Mouse (Mus musculus): ENCODE measurements around the gene 1700019N19Rik. TPM values are rescaled to one million over a fixed set of nuclear protein-coding genes. Genes with fewer than 3 reads are reported as not detected.
A peak's percentile ranks its signal among the peaks of the same experiment; 100 is the strongest.

1700019N19Rik gene
- polyA plus RNA-seq, 1 experiment from 2014 or later, result 0.23 TPM

- no peak overlapping the region for H3K4me3 ChIP-seq
- no peak overlapping the region for H3K4me2 ChIP-seq (replicated peaks)
- H3K27ac ChIP-seq, result no peak overlapping the region
- no peak overlapping the region for H3K9ac ChIP-seq
- no peaks in the 10 kb centered on the region for H3K9me3 ChIP-seq
- 81% methylated on average over 12 of the region's 12 CpGs for WGBS
- H3K36me3 ChIP-seq, result no peaks in the 10 kb centered on the region
- 0 out of 2 replicates have a peak, but pooled peaks cover 3% of the 10 kb centered on the region for H3K4me1 ChIP-seq
- H3K27me3 ChIP-seq, result no peaks in the 10 kb centered on the region
- no peak for ATAC-seq (ENCODE audit: insufficient number of reproducible peaks, insufficient read depth, low FRiP score, low TSS enrichment)
Measured at GRCm38 (mm10) chr19:58795114-58795669, 931 bp upstream of the 1700019N19Rik start.

DNA sequence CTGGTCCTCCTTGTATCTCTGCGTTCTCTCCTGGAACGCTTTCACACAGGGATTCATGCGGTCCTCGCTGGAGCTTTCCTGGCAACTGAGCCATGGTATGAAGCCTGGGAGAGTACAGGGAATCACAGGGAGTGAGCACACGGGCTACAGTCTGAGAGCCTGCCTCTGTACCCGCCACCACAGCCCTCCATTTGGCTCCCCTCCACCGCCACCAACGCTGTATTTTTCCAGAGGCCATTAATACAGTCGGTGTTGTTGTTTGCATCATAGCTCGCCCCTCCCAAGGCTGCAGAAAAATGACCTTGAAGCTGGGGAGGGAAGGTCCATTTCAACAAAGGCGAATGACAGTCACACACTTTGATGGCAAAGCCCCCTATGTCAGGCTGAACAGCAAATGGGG lies 5.1 kb downstream of the 1700019N19Rik start:
- Histone ChIP-seq H3K27ac (no peak overlapping the region), H3K9me3 (no peaks in the 10 kb centered on the region)
- ATAC-seq (ENCODE audit: insufficient number of reproducible peaks, insufficient read depth, low FRiP score, low TSS enrichment), result no peak

GRCm38 (mm10) chr19:58783938-58784337 lies 10.3 kb downstream of the 1700019N19Rik start:
- H3K36me3 ChIP-seq, result no peaks in the 10 kb centered on the region
- H3K9me3 ChIP-seq, result no peaks in the 10 kb centered on the region

More for the DNA sequence above, 5.1 kb downstream of the 1700019N19Rik start:
- WGBS, result 80% methylated on average over 11 of the region's 11 CpGs
- Histone ChIP-seq H3K36me3 (no peaks in the 10 kb centered on the region), H3K9ac (no peak overlapping the region), H3K4me2 (replicated peaks) (no peak overlapping the region), H3K4me1 (0 out of 2 replicates have a peak, but pooled peaks cover 1% of the 10 kb centered on the region), H3K4me3 (no peak overlapping the region), H3K27me3 (no peaks in the 10 kb centered on the region)

DNA sequence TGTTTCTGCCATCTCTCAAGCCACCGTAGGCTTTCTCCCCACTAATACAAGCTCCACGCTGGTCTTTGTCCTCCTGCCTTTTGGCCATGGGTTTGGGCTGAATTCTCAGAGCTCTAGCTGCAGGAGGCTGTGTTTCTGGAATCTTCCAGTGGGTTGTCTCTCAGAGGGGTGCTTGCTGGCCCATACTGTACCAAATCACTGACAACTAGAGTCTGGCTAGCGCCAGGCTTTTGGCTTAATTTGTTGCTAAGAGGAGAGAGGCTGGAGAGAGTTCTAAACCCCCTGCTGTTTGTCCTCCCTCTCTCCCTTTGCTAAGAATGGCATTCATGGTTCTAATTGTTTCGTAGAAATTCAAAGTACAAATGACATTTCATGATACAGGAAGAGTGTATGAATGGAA lies 12.7 kb downstream of the 1700019N19Rik start:
- Histone ChIP-seq H3K27ac (no peak overlapping the region), H3K9ac (no peak overlapping the region), H3K9me3 (no peaks in the 10 kb centered on the region), H3K4me2 (replicated peaks) (no peak overlapping the region), H3K36me3 (no peaks in the 10 kb centered on the region), H3K4me1 (0 out of 2 replicates have a peak, but pooled peaks cover 4% of the 10 kb centered on the region), H3K4me3 (no peak overlapping the region), H3K27me3 (no peaks in the 10 kb centered on the region)
- no peak for ATAC-seq (ENCODE audit: insufficient number of reproducible peaks, insufficient read depth, low FRiP score, low TSS enrichment)
- 55% methylated on average over 4 of the region's 4 CpGs for WGBS

More at GRCm38 (mm10) chr19:58783938-58784337, 10.3 kb downstream of the 1700019N19Rik start:
- Histone ChIP-seq H3K4me1 (0 out of 2 replicates have a peak, but pooled peaks cover 4% of the 10 kb centered on the region), H3K27ac (no peak overlapping the region), H3K4me3 (no peak overlapping the region), H3K27me3 (no peaks in the 10 kb centered on the region), H3K4me2 (replicated peaks) (no peak overlapping the region), H3K9ac (no peak overlapping the region)
- 51% methylated on average over 7 of the region's 7 CpGs for WGBS
- ATAC-seq (ENCODE audit: insufficient number of reproducible peaks, insufficient read depth, low FRiP score, low TSS enrichment), result no peak

GRCm38 (mm10) chr19:58776461-58776860 lies 17.8 kb downstream of the 1700019N19Rik start:
- Histone ChIP-seq H3K4me1 (no peaks in the 10 kb centered on the region), H3K27me3 (no peaks in the 10 kb centered on the region), H3K27ac (no peak overlapping the region), H3K36me3 (no peaks in the 10 kb centered on the region), H3K9ac (no peak overlapping the region), H3K4me3 (no peak overlapping the region), H3K9me3 (no peaks in the 10 kb centered on the region), H3K4me2 (replicated peaks) (no peak overlapping the region)
- WGBS, result 75% methylated on average over 5 of the region's 5 CpGs
- no peak for ATAC-seq (ENCODE audit: insufficient number of reproducible peaks, insufficient read depth, low FRiP score, low TSS enrichment)

DNA sequence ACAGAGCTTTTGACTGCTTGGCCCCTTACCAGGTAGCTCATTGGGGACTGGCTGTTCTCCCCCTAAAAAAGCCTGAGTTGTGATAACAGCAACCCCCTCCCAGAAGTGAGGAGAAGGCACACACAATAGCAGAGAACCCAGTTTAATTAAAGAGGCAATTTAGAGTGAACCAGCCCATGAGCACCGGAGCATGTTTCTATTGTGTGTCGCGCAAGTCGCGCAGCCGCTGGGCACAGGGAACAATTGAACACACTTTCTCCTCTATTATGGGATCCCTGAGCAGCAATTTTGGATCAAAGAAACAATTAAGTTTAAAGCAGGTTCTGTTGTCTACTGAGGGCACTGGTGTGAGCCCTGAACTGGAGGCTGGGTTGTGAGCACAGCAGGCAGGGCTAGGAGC lies 26.9 kb downstream of the 1700019N19Rik start:
- 0 out of 2 replicates have a peak, but pooled peaks cover 5% of the 10 kb centered on the region for H3K27me3 ChIP-seq
- H3K27ac ChIP-seq, result no peak overlapping the region

GRCm38 (mm10) chr19:58762848-58763541 lies 31.3 kb downstream of the 1700019N19Rik start:
- Histone ChIP-seq H3K27ac (no peak overlapping the region), H3K27me3 (0 out of 2 replicates have a peak, but pooled peaks cover 5% of the 10 kb centered on the region), H3K36me3 (no peaks in the 10 kb centered on the region), H3K4me2 (replicated peaks) (no peak overlapping the region), H3K9ac (no peak overlapping the region), H3K4me3 (no peak overlapping the region), H3K4me1 (peaks cover 8% of the 10 kb centered on the region; the same call in 1 of the 2 replicates), H3K9me3 (no peaks in the 10 kb centered on the region)
- WGBS, result 13% methylated on average over 12 of the region's 12 CpGs
- peak; percentile 15; the same call in 1 of the 2 replicates for ATAC-seq (ENCODE audit: insufficient number of reproducible peaks, insufficient read depth, low FRiP score, low TSS enrichment)

More for the DNA sequence above, 26.9 kb downstream of the 1700019N19Rik start:
- H3K4me3 ChIP-seq, result no peak overlapping the region
- 70% methylated on average over 6 of the region's 6 CpGs for WGBS
- no peaks in the 10 kb centered on the region for H3K9me3 ChIP-seq
- H3K36me3 ChIP-seq, result no peaks in the 10 kb centered on the region
- H3K9ac ChIP-seq, result no peak overlapping the region
- H3K4me1 ChIP-seq, result peaks cover 8% of the 10 kb centered on the region; the same call in 1 of the 2 replicates
- no peak for ATAC-seq (ENCODE audit: insufficient number of reproducible peaks, insufficient read depth, low FRiP score, low TSS enrichment)
- H3K4me2 ChIP-seq (replicated peaks), result no peak overlapping the region

DNA sequence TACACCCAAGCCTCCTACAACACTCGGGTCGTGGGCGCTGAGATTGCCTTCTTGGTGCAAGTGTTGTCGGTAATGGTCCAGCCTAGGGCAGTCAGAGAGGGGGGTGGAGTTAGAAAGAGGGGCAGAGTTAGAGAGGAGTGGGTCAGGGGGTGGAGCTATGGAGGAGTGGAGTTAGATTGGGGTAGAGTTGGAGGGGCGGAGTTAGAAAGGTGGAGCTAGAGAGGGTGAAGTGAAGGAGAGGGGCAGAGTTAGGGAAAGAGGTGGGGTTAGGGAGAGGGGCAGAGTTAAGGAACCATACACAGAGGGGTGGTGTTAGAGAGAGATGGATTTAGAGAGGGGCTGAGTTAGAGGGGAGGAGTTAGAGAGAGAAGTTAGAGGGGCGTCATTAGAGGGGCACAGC lies 31.9 kb downstream of the 1700019N19Rik start:
- Histone ChIP-seq H3K36me3 (no peaks in the 10 kb centered on the region), H3K4me2 (replicated peaks) (no peak overlapping the region), H3K27ac (no peak overlapping the region), H3K4me1 (peaks cover 8% of the 10 kb centered on the region; the same call in 1 of the 2 replicates), H3K9me3 (no peaks in the 10 kb centered on the region), H3K4me3 (no peak overlapping the region), H3K9ac (no peak overlapping the region), H3K27me3 (0 out of 2 replicates have a peak, but pooled peaks cover 5% of the 10 kb centered on the region)
- no peak for ATAC-seq (ENCODE audit: insufficient number of reproducible peaks, insufficient read depth, low FRiP score, low TSS enrichment)
- WGBS, result 17% methylated on average over 6 of the region's 6 CpGs

- no peaks in the 10 kb centered on the region for H3K9me3 ChIP-seq
- 66% methylated on average over 9 of the region's 9 CpGs for WGBS
- 0 out of 2 replicates have a peak, but pooled peaks cover 5% of the 10 kb centered on the region for H3K27me3 ChIP-seq
- ATAC-seq (ENCODE audit: insufficient number of reproducible peaks, insufficient read depth, low FRiP score, low TSS enrichment), result no peak
- 0 out of 2 replicates have a peak, but pooled peaks cover 8% of the 10 kb centered on the region for H3K4me1 ChIP-seq
- no peak within 1 kb of the TSS for H3K27ac ChIP-seq
- no peak within 1 kb of the TSS for H3K4me2 ChIP-seq (replicated peaks)
- no peak within 1 kb of the TSS for H3K9ac ChIP-seq
- H3K4me3 ChIP-seq, result no peak within 1 kb of the TSS
- no peaks in the 10 kb centered on the region for H3K36me3 ChIP-seq
Measured at GRCm38 (mm10) chr19:58759423-58759822, 34.8 kb downstream of the 1700019N19Rik start, which contains the start of gene Pnliprp2. Gene Pnliprp2, plus strand, starts transcription at chr19:58759719.

GRCm38 (mm10) chr19:58758871-58759270 lies 35.4 kb downstream of the 1700019N19Rik start:
- Histone ChIP-seq H3K4me1 (0 out of 2 replicates have a peak, but pooled peaks cover 8% of the 10 kb centered on the region), H3K9ac (no peak overlapping the region), H3K4me2 (replicated peaks) (no peak overlapping the region), H3K27ac (no peak overlapping the region), H3K36me3 (no peaks in the 10 kb centered on the region), H3K27me3 (0 out of 2 replicates have a peak, but pooled peaks cover 5% of the 10 kb centered on the region), H3K9me3 (no peaks in the 10 kb centered on the region), H3K4me3 (no peak overlapping the region)
- 89% methylated on average over 4 of the region's 4 CpGs for WGBS
- ATAC-seq (ENCODE audit: insufficient number of reproducible peaks, insufficient read depth, low FRiP score, low TSS enrichment), result no peak

- Histone ChIP-seq H3K4me3 (no peak overlapping the region), H3K27ac (no peak overlapping the region), H3K9ac (no peak overlapping the region), H3K27me3 (no peaks in the 10 kb centered on the region), H3K9me3 (no peaks in the 10 kb centered on the region), H3K4me1 (no peaks in the 10 kb centered on the region), H3K4me2 (replicated peaks) (no peak overlapping the region), H3K36me3 (no peaks in the 10 kb centered on the region)
- no peak for ATAC-seq (ENCODE audit: insufficient number of reproducible peaks, insufficient read depth, low FRiP score, low TSS enrichment)
- WGBS, result 79% methylated on average over 2 of the region's 2 CpGs
Measured at GRCm38 (mm10) chr19:58751504-58751903, 42.8 kb downstream of the 1700019N19Rik start.

- Histone ChIP-seq H3K27ac (no peak overlapping the region), H3K27me3 (no peaks in the 10 kb centered on the region), H3K36me3 (no peaks in the 10 kb centered on the region), H3K4me1 (no peaks in the 10 kb centered on the region), H3K4me3 (no peak overlapping the region), H3K9ac (no peak overlapping the region), H3K4me2 (replicated peaks) (no peak overlapping the region), H3K9me3 (no peaks in the 10 kb centered on the region)
- WGBS, result 56% methylated on average over 2 of the region's 2 CpGs
- no peak for ATAC-seq (ENCODE audit: insufficient number of reproducible peaks, insufficient read depth, low FRiP score, low TSS enrichment)
Measured at GRCm38 (mm10) chr19:58750822-58751221, 43.4 kb downstream of the 1700019N19Rik start.

All from embryonic facial prominence, embryonic 12.5 days (tissue).